Mouse (Mus musculus) kidney, adult 11 months (tissue): ENCODE data around the gene Fam104a.
"Not testable (repeated sequence)": the region's sequence is repeated elsewhere in the genome, so short reads cannot be mapped to it uniquely, and the experiment has no call there.

ENCODE experiments used
- DNase-seq: peaks from one replicate; pipeline ENCODE4 v3.0.0; 2022

Gene Fam104a

DNA sequence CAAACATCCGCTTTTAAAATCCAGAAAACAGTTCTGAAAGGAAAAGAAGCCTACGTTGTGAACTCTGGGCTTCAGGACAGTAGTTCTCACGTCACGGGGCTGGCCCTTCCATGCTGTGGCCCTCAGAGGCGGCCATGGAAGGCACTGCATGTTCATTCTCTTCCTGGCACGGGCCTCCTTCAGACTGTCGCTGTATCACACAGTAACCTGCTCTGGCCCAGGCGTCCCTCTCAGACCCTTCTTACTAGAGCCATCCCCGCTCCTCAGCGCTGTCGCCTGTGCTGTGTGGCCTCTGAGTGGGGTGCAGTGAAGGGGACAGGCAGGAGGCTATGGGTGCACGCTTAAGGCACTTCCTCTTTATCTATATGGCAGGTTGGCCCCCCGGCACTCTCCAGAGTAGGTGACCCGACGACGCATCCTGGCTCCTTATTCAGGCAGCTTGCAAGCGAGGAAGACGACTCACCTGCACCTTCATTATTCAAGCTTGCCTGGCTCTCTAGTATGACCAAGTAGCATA, 22.1 kb downstream of the Fam104a start:
- DNase-seq: no peak

DNA sequence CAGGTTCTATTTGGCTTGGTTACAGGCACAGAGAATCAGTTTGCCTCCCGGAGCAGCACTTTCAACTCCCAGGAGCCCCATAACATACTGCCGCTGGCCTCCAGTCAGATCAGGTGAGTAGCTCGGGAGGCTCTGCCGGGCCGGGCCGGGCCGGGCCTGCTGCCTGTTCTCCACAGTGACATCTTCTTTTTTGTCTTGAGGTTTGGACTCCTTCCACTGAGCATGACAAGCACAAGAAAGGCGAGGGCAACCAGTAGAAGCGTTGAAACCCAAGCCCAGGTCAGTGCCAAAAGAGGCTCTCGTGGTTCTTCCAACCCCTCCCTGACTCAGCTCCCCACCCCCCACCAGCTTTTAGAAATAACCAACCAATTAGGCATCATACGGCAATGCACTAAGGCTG, 23.0 kb downstream of the Fam104a start:
- DNase-seq: no peak

DNA sequence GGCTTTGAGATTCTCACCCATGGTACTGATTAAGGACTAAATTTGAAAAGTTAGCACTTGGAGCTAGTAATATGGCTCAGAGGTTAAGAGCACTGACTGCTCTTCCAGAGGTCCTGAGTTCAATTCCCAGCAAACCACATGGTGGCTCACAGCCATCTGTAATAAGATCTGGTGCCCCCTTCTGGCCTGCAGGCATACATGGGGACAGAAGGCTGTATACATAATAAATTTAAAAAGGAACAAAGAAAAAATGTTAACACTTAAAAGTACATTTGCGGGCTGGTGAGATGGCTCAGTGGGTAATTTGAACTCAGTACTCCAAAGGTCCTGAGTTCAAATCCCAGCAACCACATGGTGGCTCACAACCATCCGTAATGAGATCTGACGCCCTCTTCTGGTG, 23.7 kb downstream of the Fam104a start:
- not testable (repeated sequence) for DNase-seq

DNA sequence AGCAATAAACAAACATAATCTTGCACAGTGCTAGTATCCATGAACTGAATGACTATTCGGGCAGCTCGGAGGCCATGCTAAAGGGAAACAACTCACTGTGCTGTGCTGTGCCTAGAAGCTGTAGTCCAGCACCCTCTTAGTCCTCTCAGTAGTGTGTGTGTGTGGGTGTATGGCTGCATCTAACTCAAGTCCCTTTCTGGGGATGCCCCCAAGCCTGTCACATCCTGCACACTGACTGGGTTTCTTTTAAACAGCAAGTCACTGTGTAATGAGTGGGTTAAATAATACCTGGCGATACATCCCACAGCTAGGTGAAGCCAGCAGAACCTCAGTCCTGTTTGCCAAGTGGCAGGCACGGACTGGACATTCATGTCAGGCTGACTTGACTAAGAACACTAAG, 25.2 kb downstream of the Fam104a start:
- no peak for DNase-seq

DNA sequence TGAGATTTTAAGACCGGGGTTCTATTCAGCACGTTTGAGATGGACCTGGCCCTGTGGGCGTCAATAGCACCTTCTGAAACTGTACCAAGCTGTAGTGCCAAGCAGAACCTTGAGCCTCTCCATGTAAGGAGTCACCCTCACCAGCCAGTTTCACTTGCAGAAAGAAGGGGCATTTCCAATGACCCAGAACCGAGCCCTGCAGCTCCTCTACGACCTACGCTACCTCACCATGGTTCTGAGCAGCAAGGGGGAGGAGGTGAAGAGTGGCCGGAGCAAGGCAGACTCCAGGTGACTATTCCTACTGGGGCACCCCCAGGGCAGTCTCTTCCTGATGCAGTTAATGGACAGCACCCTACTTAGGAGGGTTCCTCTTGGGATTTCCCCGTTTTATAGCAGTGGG, 25.6 kb downstream of the Fam104a start:
- peak; percentile 62 for DNase-seq

DNA sequence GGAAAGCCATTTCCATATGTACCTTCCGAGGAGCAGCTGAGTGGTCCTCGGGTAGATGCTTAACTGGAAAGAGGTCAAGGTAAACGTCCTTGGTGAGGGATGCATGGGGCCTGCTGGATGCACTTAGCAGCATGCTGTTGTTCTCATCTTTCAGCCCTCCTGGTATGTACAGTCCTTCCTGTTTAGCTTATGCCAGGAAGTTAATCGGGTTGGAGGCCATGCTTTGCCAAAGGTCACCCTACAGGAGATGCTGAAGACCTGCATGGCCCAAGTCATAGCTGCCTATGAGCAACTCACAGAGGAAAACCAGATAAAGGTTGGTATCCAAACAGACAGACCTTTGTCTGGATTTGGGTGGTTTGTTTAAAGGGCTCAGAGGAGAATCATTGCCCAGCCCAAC, 26.7 kb downstream of the Fam104a start:
- no peak for DNase-seq

DNA sequence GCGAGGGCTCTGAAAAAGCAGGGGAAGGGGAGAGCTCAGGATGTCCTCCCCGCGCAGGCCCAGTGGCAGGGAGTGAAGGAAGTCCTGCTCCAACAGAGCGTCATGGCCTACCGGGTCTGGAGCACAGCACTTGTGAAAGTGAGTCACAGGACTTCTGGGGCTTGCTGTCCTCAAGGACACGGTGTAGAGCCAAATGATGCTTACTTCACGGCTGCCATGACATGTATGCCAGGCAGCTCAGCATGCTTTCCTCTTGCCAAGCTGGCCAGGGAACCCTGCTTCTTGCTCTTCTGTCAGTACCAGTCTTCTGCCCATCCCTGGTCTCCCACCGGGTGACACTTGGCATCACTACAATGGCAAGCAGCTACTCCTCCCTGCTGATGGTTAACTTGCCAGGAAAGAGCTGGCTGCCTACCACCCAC, 27.4 kb downstream of the Fam104a start:
- no peak for DNase-seq

DNA sequence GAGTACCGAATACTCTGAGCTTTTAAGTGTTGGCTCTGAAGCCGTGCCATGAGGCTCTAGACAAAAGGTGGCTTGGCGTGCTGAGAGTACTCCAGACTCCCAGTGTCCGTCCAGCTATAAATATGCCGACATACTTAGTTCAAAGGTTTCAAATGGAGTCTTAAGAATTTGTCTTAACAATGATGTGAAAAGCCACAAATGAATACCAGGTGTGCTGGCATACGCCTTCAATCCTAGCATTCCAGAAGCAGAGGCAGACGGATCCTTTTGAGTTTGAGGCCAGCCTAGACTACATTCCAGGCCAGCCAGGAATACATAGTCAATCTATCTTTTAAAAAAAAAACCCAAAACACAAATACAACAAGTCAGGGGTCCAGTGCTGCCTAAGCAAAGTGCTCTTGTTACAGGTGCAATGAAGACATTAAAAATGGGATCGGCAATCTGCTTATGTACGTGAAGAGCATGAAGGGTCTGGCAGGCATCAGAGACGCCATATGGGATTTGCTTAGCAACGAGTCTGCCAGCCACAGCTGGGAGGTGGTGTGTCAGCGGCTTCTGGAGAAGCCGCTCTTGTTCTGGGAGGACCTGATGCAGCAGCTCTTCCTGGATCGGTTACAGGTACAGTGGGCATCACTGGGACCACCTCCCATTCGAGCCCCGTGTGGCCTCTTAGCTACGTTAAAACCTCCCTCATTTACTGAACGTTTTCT, 29.2 kb downstream of the Fam104a start:
- DNase-seq: no peak

DNA sequence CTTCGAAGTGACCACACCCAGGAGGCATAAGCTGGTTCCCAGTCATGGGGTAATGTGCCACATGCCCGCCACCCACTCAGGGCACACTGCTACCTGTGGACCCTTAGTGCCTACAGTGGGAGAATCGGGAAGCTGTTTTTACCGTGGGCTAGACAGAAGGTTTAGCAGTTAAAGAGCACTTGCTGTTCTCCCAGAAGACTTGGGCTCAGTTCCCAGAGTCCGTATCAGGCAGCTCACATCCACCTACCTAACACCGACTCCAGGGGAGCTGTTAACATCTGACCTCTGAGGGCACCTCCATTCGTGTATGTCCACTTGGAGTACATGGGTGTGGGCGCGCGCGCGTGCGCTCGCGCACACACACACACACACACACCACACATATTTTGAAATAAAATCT, 29.9 kb downstream of the Fam104a start:
- DNase-seq: no peak

DNA sequence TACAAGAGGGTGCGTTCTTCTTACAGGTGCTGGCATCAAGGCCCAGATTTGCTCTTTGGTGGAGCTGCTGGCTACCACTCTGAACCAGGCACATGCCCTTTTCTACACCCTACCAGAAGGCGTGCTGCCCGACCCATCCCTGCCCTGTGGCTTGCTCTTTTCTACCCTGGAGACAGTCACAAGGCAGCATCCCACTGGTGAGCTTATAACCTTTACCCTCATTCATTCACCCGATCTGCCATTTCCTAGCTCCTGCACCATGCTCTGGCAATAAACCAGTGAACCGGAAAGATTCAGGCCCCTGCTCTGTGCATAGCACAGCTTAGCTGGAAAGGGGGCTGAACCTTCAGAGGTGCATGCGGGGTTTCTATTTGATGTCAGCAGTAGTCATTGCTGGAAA, 31.4 kb downstream of the Fam104a start:
- peak; percentile 81 for DNase-seq

DNA sequence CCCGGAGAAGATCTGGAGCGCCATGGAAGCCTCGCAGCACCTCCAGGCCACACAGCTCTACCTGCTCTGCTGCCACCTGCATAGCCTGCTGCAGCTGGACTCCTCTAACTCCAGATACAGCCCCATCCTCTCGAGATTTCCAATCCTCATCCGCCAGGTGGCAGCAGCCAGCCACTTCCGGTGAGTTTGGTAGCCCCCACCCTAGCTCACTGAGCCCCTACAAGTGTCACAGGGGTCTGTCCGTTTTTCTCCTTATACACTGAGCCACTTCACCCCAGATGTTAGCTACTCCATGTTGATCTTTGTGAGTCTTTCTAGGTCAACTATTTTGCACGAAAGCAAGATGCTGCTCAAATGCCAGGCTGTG, 32.1 kb downstream of the Fam104a start:
- no peak for DNase-seq

DNA sequence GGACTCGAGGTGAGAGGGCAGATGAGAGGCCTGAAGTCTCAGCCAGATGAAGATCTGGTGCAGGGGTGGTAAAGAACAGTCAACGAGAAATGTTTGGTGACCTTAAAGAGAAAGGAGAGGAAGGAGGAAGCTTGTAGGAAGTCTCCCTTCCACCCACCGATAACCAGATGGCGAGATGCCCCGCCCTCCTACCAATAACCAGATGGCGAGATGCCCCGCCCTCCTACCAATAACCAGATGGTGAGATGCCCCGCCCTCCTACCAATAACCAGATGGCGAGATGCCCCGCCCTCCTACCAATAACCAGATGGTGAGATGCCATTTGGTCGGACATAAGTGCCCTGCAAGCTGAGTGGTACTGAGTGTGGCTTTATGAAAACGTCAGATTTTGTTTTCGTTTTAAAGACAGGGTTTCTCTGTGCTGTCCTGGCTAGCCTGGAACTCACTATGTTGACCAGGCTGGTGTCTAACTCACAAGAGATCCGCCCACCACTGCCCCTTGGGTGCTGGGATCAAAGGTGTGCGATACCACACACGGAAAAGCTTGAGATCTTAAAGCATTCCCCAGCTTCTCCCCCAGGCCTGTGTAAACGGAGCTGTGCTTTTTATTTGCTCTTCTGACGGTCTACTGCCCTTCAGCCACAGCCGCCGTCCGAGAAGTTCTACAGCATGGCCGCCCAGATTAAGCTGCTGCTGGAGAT, 32.6 kb downstream of the Fam104a start:
- no peak for DNase-seq

DNA sequence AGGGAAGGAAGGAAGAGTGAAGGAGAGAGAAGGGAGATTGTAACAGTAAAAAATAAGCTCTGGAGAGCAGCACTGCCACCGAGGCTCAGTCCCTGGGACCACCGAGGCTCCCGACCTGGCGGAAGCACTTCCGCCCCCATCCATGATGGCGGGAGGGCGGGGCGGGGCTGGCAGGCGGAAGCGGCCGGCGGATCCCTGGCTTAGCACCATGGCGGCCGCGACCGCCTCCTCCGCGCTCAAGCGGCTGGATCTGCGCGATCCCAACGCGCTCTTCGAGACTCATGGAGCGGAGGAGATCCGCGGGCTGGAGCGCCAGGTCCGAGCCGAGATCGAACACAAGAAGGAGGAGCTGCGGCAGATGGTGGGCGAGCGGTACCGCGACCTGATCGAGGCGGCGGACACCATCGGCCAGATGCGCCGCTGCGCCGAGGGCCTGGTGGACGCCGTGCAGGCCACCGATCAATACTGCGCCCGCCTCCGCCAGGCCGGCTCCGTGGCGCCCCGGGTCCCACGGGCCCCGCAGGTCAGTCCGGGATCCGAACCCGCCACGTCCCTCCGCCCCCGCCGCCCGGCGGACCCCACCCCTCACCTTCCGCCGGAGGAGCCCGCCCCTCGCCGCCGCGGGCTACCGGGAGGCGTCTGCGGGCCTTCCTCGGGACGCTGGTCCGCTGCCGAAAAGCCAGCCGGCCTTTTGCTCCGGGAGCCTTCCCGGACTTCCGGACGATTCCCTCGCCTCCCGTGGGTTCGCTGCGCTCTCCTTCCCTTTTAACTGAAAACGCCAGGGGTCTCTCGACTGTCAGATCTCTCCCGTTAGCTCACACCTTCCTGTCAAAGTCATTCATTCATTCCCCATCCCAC, 34.4 kb downstream of the Fam104a start, which contains the start of gene Slc39a11:
Slc39a11 (minus strand) TSS at position 727 of the 858 bp plus-strand sequence.
- peak; percentile 48 for DNase-seq

DNA sequence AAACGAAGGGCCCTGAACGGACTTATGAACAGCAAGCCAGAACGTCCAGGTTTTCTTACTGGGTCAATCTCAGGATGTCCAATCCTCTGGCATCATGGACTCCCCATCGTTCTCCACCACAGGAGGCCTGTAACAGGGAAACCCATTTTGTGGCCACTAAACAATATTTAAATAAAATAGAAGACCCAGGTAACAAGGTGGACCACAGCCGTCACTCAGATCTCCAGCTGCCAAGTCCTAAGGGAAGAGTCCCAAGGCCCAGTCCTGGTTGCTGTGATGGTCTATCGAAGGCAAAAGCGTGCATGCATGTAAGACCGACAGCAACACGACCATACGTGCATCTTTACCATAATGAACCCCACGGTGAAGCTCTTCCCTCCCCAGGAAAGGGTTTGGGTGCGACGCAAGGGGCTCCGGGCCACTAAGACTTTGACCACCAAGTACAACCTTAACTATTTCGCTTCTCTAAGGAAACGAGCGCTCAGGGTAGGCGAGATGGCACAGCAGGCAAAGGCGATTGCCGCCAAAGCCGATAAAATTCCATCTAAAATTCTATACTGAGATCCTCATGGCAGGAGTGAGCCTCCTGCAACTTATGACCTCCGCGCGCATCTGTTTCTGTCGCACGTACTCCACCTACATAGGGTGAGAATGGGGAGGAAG, 35.1 kb downstream of the Fam104a start, which contains the start of gene Cog1:
Cog1 (plus strand) TSS at position 480 of the 663 bp plus-strand sequence.
- DNase-seq: no peak

DNA sequence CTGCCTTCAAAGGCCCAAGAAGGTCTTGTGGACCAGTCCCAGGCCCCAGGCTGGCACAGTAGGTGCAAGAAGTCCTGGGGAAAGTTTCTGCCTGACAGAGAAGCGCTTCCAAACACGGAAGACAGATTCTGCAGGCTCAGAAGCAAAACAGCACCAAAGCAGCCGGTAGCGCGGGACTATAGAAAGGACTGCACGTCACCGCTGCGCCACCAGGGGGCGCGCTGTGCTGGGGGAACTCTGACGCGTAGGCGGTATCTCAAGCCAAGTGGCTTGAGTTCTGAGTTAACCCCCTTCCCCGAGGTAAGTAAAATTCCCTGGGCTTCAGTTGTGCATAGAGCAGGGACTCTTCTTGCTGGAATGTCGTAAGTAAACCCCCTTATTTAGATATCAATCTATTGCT, 35.8 kb downstream of the Fam104a start:
- DNase-seq: peak; percentile 59

DNA sequence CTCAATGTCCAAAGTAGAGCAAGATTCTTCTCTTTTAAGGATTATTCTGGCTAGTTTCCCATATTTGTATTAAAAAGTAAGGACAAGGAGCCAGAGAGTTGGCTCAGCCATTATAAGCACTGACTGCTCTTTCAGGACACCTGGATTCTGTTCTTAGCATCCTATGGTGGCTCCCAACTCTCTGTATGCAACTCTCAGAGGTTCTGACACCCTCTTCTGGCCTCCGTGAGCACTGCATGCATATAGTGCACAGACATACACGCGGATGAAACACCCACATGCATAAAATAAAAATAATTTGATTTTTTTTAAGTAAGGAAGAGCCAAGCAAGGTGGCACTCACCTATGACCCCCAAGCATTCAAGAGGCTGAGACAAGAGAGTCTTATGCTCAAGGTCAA, 38.8 kb downstream of the Fam104a start:
- no peak for DNase-seq

DNA sequence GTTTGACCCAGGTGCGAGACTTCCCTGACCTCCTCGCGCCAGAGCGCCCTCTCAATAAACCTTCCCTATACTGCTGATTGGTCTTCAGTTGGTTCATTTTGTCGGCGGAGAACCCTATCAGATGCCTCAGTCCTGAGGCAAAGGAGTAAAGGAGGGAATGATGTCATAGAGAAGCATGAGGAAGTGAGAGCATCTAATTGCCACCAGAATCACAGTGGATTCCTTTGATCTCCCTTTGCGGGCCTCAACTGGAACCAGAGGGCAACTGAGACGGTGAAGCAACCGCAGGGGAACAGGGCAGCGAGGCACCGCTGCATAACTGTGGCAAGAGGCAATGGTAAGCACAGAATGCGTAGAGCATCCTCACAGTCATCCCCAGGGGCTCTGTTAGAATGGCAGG, 45.3 kb downstream of the Fam104a start:
- DNase-seq: no peak

DNA sequence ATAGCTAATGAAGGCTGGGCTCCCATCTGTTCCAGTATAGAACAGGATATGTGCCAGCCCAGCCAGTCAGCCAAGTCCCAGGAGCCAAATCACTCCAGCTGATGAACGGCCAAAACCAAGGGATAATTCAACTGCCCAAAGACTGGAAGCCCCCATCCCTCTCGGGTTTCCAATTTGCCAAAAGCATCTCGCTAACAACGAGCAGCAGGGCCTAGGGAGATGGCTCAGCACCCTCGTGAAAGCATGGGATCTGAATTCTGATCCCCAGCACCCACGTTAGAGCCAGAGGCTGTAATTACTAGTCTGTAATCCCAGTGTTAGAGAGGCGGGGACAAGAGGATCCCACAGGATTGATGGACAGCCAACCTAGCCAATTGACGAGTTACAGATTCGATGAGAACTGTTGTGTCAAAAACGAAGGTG, 49.2 kb downstream of the Fam104a start:
- no peak for DNase-seq

DNA sequence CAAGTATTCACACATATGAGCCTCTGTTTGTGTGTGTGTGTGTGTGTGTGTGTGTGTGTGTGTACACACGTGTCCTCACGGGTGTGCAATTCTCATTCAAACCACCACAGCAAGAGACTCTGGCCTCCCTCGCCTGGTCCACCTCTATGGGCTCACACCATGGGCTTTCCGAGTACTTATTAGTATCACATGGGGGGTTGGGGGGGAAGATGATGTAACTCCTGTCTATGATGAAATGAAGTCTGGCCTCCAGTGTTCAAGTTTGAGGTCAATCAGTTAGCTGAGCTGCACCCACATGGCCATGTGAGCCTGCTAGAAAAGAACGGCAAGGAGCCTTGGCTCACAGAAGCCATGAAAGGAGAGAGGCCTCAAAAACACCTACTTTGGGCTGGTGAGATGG, 50.6 kb downstream of the Fam104a start:
- DNase-seq: no peak

DNA sequence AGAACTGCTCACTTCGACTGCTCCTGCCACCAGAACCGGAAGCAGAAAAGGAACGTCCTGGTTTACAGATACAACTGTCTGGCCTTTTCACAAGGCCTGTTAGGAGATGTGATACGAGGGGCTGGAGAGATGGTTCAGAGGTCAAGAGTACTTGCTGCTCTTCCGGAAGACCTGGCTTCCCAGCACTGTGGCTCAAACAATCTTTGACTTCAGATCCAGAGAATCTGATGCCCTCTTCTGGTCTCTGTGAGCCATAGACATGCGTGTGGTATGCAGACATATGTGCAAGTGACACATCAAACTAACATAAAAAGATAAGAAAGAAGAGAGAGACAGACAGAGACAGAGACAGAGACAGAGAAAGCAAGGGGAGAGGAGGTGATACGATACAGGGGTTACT, 51.7 kb downstream of the Fam104a start:
- no peak for DNase-seq

DNA sequence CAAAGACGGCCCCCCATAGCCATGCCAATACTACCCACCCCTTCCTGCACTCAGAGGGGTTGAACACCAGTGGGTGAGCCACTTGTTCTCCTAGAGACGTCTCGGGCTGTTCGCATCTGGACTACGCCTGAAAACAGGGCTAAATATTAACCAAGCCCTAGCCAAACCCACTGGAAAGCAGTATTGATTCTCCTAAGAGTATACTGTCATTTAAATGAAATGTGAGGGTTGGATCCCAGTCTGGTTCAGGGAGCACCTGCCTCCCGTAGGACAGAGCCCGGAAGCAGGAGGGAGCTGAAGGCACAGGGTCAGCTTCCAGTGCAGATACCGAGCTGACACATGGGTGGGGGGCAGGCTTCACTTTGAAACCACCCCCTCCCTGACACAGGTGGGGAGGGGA, 52.1 kb downstream of the Fam104a start:
- DNase-seq: no peak

DNA sequence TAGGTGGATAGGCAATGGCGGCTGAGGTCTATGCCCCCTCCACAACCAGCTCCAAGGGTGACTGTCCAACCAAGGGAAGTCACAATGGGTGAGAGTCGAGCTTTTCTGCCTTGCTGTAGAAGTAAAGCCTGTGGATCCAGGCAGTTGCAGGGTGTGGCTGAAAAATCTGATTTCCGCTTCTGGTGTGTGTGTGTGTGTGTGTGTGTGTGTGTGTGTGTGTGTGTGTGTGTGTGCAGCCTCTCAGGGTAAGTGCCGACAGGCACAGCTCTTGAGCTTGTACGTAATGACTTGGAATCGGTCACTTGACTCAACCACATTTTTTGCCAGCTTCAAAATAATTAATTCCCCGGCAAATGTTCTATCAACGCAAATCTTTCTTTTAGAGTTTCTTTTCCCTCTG, 52.7 kb downstream of the Fam104a start:
- no peak for DNase-seq

DNA sequence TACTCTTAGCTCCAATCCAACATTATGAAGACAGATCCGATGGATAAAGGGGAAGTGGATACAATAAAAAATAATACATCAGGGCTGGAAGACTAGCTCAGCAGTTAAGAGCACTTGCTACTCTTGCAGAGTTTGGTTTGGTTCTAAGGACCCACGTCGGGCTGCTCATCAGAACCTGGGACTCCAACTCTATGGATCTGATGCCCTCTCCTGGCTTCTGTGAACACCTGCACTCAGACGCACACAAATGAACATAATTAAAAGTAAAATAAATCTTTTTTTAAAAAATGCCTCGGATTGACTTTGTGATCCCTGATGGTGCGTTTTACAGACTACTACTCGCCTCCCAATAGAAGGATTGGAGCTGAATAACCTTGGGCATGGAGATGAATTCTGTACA, 53.3 kb downstream of the Fam104a start:
- DNase-seq: no peak
